21 mouse cellular contexts compared by ENCODE assay signal in genomic region chr9:83265736-83266135, GRCm38 (mm10).
DNase-seq lines count a peak whose midpoint lies in the region; ATAC-seq and TF ChIP-seq lines count a peak whose summit lies in the region.
"Had no signal": no experiment of that assay in that cellular context is flagged by ENCODE, and none has a peak within 500 bp of the region (broad histone marks: within the 10 kb centered on the region; RNA-seq: fewer than 3 reads in every experiment).

No protein-coding gene starts in this region.

- TF ChIP-seq EP300 in stomach, postnatal 0 days (optimal IDR thresholded peaks at IDR 0.05) = no peak

- 74% methylated on average over 6 of the region's 6 CpGs for WGBS in kidney, postnatal 0 days
- WGBS in midbrain, postnatal 0 days = 70% methylated on average over 6 of the region's 6 CpGs
- WGBS in midbrain, embryonic 16.5 days = 80% methylated on average over 6 of the region's 6 CpGs
- 61% methylated on average over 6 of the region's 6 CpGs for WGBS in stomach, postnatal 0 days

- ATAC-seq in kidney, postnatal 0 days (replicated peaks; ENCODE audit: low FRiP score, low read depth) = no peak
- no peak for ATAC-seq in midbrain, postnatal 0 days (ENCODE audit: low FRiP score)
- no peak for ATAC-seq in midbrain, embryonic 16.5 days
- no peak for ATAC-seq in stomach, postnatal 0 days (ENCODE audit: low FRiP score, low TSS enrichment)
- ATAC-seq: forebrain, postnatal 0 days had no signal

- H3K4me2 ChIP-seq in kidney, postnatal 0 days (ENCODE audit: low read length) = no peak overlapping the region
- no peak overlapping the region for H3K4me2 ChIP-seq in midbrain, postnatal 0 days (ENCODE audit: low read depth, low read length, poor library complexity, severe bottlenecking)
- no peak overlapping the region for H3K4me2 ChIP-seq in midbrain, embryonic 16.5 days (ENCODE audit: low read length)
- no peak overlapping the region for H3K4me2 ChIP-seq in stomach, postnatal 0 days (replicated peaks; ENCODE audit: low read depth)
- H3K4me2 ChIP-seq: embryonic facial prominence, embryonic 12.5 days; hindbrain, embryonic 14.5 days had no signal

- H3K9me3 ChIP-seq in kidney, postnatal 0 days (replicated peaks; ENCODE audit: low read length) = no peaks in the 10 kb centered on the region
- no peaks in the 10 kb centered on the region for H3K9me3 ChIP-seq in midbrain, postnatal 0 days (ENCODE audit: low read length)
- H3K9me3 ChIP-seq in midbrain, embryonic 16.5 days (replicated peaks; ENCODE audit: control insufficient read depth, low read length, poor library complexity, severe bottlenecking) = no peaks in the 10 kb centered on the region
- no peaks in the 10 kb centered on the region for H3K9me3 ChIP-seq in stomach, postnatal 0 days (ENCODE audit: control insufficient read depth, low read length)
- H3K9me3 ChIP-seq: embryonic facial prominence, embryonic 12.5 days; limb, embryonic 10.5 days; midbrain, embryonic 10.5 days had no signal

- peak; percentile 52 for TF ChIP-seq CTCF in kidney, postnatal 0 days (IDR thresholded peaks at IDR 0.05; ENCODE audit: low read depth)
- TF ChIP-seq CTCF in midbrain, postnatal 0 days (IDR thresholded peaks at IDR 0.05) = peak; percentile 11; the same call in 1 of the 2 replicates
- TF ChIP-seq CTCF in stomach, postnatal 0 days (IDR thresholded peaks at IDR 0.05; ENCODE audit: low read depth) = peak; percentile 49

- H3K27ac ChIP-seq in kidney, postnatal 0 days = no peak overlapping the region
- no peak overlapping the region for H3K27ac ChIP-seq in midbrain, postnatal 0 days (ENCODE audit: low read depth, low read length)
- no peak overlapping the region for H3K27ac ChIP-seq in midbrain, embryonic 16.5 days (ENCODE audit: low read length)
- H3K27ac ChIP-seq in stomach, postnatal 0 days (replicated peaks) = no peak overlapping the region
- H3K27ac ChIP-seq: embryonic facial prominence, embryonic 12.5 days; hindbrain, embryonic 14.5 days; left cerebral cortex, adult 2 months; limb, embryonic 10.5 days; liver, embryonic 14.5 days; midbrain, embryonic 10.5 days had no signal

- peak; percentile 51 for DNase-seq in adrenal gland, postnatal 14 days
- DNase-seq in adrenal gland, adult 8-10 months = no peak
- DNase-seq in kidney, postnatal 0 days (ENCODE audit: low spot score) = no peak
- no peak for DNase-seq in kidney, postnatal 14 days
- no peak for DNase-seq in midbrain, postnatal 0 days (ENCODE audit: low spot score)
- DNase-seq in stomach, postnatal 0 days (ENCODE audit: low spot score) = no peak
- DNase-seq in left cerebral cortex, adult 11 months (ENCODE audit: low spot score) = no peak
- DNase-seq: cerebellum, adult 18-20 months; forebrain, postnatal 0 days; heart, postnatal 14 days; kidney, adult 11 months; retina, postnatal 1 day; right cerebral cortex, postnatal 4 days had no signal

- no peaks in the 10 kb centered on the region for H3K4me1 ChIP-seq in kidney, postnatal 0 days (replicated peaks; ENCODE audit: insufficient read depth, low read length)
- no peaks in the 10 kb centered on the region for H3K4me1 ChIP-seq in midbrain, postnatal 0 days (ENCODE audit: insufficient read depth, low read length)
- no peaks in the 10 kb centered on the region for H3K4me1 ChIP-seq in midbrain, embryonic 16.5 days (ENCODE audit: control insufficient read depth, insufficient read depth, low read length)
- H3K4me1 ChIP-seq in stomach, postnatal 0 days (replicated peaks; ENCODE audit: control insufficient read depth, insufficient read depth) = no peaks in the 10 kb centered on the region
- H3K4me1 ChIP-seq: embryonic facial prominence, embryonic 12.5 days; limb, embryonic 10.5 days; midbrain, embryonic 10.5 days had no signal

- no peak overlapping the region for H3K9ac ChIP-seq in kidney, postnatal 0 days (ENCODE audit: low read depth, low read length)
- no peak overlapping the region for H3K9ac ChIP-seq in midbrain, postnatal 0 days (replicated peaks; ENCODE audit: low read length, poor library complexity, severe bottlenecking)
- H3K9ac ChIP-seq in midbrain, embryonic 16.5 days (ENCODE audit: low read depth, low read length) = no peak overlapping the region
- H3K9ac ChIP-seq in stomach, postnatal 0 days (ENCODE audit: low read length) = no peak overlapping the region
- H3K9ac ChIP-seq: embryonic facial prominence, embryonic 12.5 days; forebrain, postnatal 0 days; hindbrain, embryonic 14.5 days; liver, embryonic 14.5 days had no signal

- no peak overlapping the region for H3K4me3 ChIP-seq in kidney, postnatal 0 days (replicated peaks; ENCODE audit: low read depth, low read length)
- no peak overlapping the region for H3K4me3 ChIP-seq in midbrain, postnatal 0 days (ENCODE audit: low read depth, low read length)
- H3K4me3 ChIP-seq in midbrain, embryonic 16.5 days (ENCODE audit: low read depth, low read length) = no peak overlapping the region
- H3K4me3 ChIP-seq in stomach, postnatal 0 days (ENCODE audit: low read depth, low read length) = no peak overlapping the region
- H3K4me3 ChIP-seq: embryonic facial prominence, embryonic 12.5 days; left cerebral cortex, adult 2 months; limb, embryonic 10.5 days; midbrain, embryonic 10.5 days; myocyte had no signal

- H3K36me3 ChIP-seq in kidney, postnatal 0 days (ENCODE audit: insufficient read depth, low read length) = no peaks in the 10 kb centered on the region
- H3K36me3 ChIP-seq in midbrain, postnatal 0 days (ENCODE audit: insufficient read depth, low read length) = no peaks in the 10 kb centered on the region
- H3K36me3 ChIP-seq in midbrain, embryonic 16.5 days (ENCODE audit: control insufficient read depth, insufficient read depth, low read length) = no peaks in the 10 kb centered on the region
- H3K36me3 ChIP-seq in stomach, postnatal 0 days (ENCODE audit: control insufficient read depth, insufficient read depth, low read length) = no peaks in the 10 kb centered on the region
- H3K36me3 ChIP-seq: embryonic facial prominence, embryonic 12.5 days; limb, embryonic 10.5 days; midbrain, embryonic 10.5 days had no signal

- no peaks in the 10 kb centered on the region for H3K27me3 ChIP-seq in kidney, postnatal 0 days (ENCODE audit: insufficient read depth, low read length)
- H3K27me3 ChIP-seq in midbrain, postnatal 0 days (ENCODE audit: insufficient read depth, low read length) = no peaks in the 10 kb centered on the region
- H3K27me3 ChIP-seq in midbrain, embryonic 16.5 days (ENCODE audit: control insufficient read depth, insufficient read depth, low read depth, low read length) = no peaks in the 10 kb centered on the region
- H3K27me3 ChIP-seq in stomach, postnatal 0 days (ENCODE audit: control insufficient read depth, insufficient read depth, low read length) = no peaks in the 10 kb centered on the region
- H3K27me3 ChIP-seq: embryonic facial prominence, embryonic 12.5 days had no signal
